8 mouse cellular contexts compared by ENCODE assay signal in the genomic region with DNA sequence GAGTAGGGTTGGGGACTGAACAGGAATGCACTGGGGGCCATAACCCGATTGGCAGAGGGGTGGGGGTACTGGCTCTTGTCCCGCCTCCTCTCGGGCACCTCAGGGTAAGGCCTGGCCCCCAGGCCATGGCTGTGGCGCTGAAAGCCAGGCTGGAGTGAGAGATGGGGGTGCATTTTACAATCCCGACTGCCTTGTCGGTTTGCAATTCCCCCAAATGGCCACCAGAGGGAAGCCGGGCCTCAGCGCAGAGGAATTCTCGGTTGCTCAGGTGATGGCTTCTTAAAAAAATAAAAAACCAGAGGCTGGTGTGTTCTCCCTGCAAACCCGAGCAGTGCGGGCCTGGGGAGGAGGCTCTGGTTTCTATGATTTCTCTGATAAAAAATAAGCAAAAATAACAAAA. TPM values are rescaled to one million over a fixed set of nuclear protein-coding genes. Genes with fewer than 3 reads are reported as not detected.
A peak's percentile ranks its signal among the peaks of the same experiment; 100 is the strongest.
DNase-seq lines count a peak whose midpoint lies in the region; ATAC-seq lines count a peak whose summit lies in the region.

No protein-coding gene starts in this region.

- peaks cover 17% of the 10 kb centered on the region for H3K4me1 ChIP-seq in heart, embryonic 11.5 days (ENCODE audit: control insufficient read depth, insufficient read depth, low read length)

- peaks cover 40% of the 10 kb centered on the region for H3K27me3 ChIP-seq in heart, embryonic 11.5 days (ENCODE audit: control insufficient read depth, insufficient read depth, low read length)

- intact Hi-C loops in gastrocnemius, postnatal 14 days (cut with DNase I; ENCODE audit: low total_unique reads), result no loop called here

- ATAC-seq in heart, embryonic 11.5 days (replicated peaks; ENCODE audit: insufficient number of reproducible peaks, low FRiP score, low TSS enrichment), result no peak

- no peak overlapping the region for H3K27ac ChIP-seq in heart, embryonic 11.5 days (ENCODE audit: low read depth, low read length)

- no peaks in the 10 kb centered on the region for H3K36me3 ChIP-seq in heart, embryonic 11.5 days (ENCODE audit: control insufficient read depth, insufficient read depth, low read length)

- no peak overlapping the region for H3K9ac ChIP-seq in heart, embryonic 11.5 days (ENCODE audit: low read depth, low read length)

- H3K4me2 ChIP-seq in heart, embryonic 11.5 days, result no peak overlapping the region

- DNase-seq in heart, adult 8-10 months (ENCODE audit: low spot score), result peak; percentile 44
- peak; percentile 67 for DNase-seq in A20 (ENCODE audit: low read depth, low spot score)
- DNase-seq in adrenal gland, adult (ENCODE audit: inconsistent age in 2 of 2, low spot score in 1 of 2), result peak; percentile 55 to 79
- DNase-seq in embryo, embryonic 10.5 days (ENCODE audit: low spot score), result peak; percentile 84
- peak; percentile 73 for DNase-seq in kidney, postnatal 10 days
- DNase-seq in mesoderm, embryonic 11.5 days (ENCODE audit: low read depth, low spot score), result peak; percentile 80
- DNase-seq in gastrocnemius, postnatal 14 days, result no peak

- no peaks in the 10 kb centered on the region for H3K9me3 ChIP-seq in heart, embryonic 11.5 days (replicated peaks; ENCODE audit: control insufficient read depth, low read length)

- no peak overlapping the region for H3K4me3 ChIP-seq in heart, embryonic 11.5 days (ENCODE audit: low read depth, low read length)

- 5% methylated on average over 11 of the region's 11 CpGs for WGBS in heart, embryonic 11.5 days (ENCODE audit: insufficient replicate concordance)

RNA-seq across cellular contexts. Expression of a gene that starts 2.6 kb away (rescaled TPM):
- total RNA-seq in heart, adult 8-10 months (2022), result not detected
- polyA plus RNA-seq in heart, embryonic 11.5 days (2014; fragmentation: Nextera tagmentation; extraction: Ambion mirVana), result 0.27 and 0.77 TPM in 2 replicates
- total RNA-seq in gastrocnemius, postnatal 14 days (2021), result not detected

RNA-seq across cellular contexts. Expression of a gene that starts 3.0 kb away (rescaled TPM):
- total RNA-seq in heart, adult 8-10 months (2022), result not detected
- polyA plus RNA-seq in heart, embryonic 11.5 days (2014; fragmentation: Nextera tagmentation; extraction: Ambion mirVana), result 0.37 and 0.61 TPM in 2 replicates
- not detected for total RNA-seq in gastrocnemius, postnatal 14 days (2021)

RNA-seq across cellular contexts. Expression of a gene that starts 31.3 kb away (rescaled TPM):
- 10 to 100 TPM; 14.8 to 21.8 (median 16.3) TPM for total RNA-seq in heart, adult 8-10 months (2022)
- polyA plus RNA-seq in heart, embryonic 11.5 days (2014; fragmentation: Nextera tagmentation; extraction: Ambion mirVana), result 1.5 and 1.7 TPM in 2 replicates
- 10 to 100 TPM in 1 of 2 experiments, 1 to 10 TPM in 1; 4.0 to 15.3 TPM for total RNA-seq in gastrocnemius, postnatal 14 days (2021)

RNA-seq across cellular contexts. Expression of a gene that starts 53.5 kb away (rescaled TPM):
- total RNA-seq in heart, adult 8-10 months (2022), result under 1 TPM; 0.30 to 0.59 (median 0.33) TPM
- 0.11 and 0.42 TPM in 2 replicates for polyA plus RNA-seq in heart, embryonic 11.5 days (2014; fragmentation: Nextera tagmentation; extraction: Ambion mirVana)
- total RNA-seq in gastrocnemius, postnatal 14 days (2021), result under 1 TPM; 0.49 to 0.62 TPM
